Mouse (Mus musculus): ENCODE measurements around the gene Ppp2r3a. TPM values are rescaled to one million over a fixed set of nuclear protein-coding genes. Genes with fewer than 3 reads are reported as not detected.
A peak's percentile ranks its signal among the peaks of the same experiment; 100 is the strongest.

Gene Ppp2r3a
- polyA plus RNA-seq, 1 experiment = 0.67 TPM

DNA sequence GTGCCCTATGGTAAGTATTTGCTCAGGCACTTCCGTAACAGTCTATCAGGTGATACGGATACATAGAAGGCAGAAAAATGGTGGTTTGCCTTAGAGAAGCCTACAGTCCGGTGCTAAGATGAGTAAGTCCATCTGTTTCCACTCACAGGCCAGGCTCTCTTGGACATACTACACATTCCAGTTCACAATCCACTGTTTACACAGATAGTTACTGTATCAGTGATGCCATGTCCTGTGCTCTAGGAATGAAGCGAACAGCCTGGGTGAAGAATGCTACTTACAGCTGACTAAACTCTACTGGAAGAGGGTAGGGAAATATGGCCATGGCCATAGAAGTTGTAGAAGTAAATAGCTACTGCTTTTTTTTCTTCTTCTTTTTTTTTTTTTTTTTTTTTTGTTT, 138.3 kb downstream of the Ppp2r3a start:
- 85% methylated on average over 4 of the region's 4 CpGs for WGBS
- Histone ChIP-seq H3K36me3 (ENCODE audit: control insufficient read depth, insufficient read depth, low read length) (no peaks in the 10 kb centered on the region), H3K27ac (ENCODE audit: insufficient read depth, low read depth, low read length) (no peak overlapping the region), H3K4me3 (ENCODE audit: low read depth, low read length) (no peak overlapping the region), H3K4me1 (ENCODE audit: control insufficient read depth, insufficient read depth, insufficient read length, low read length) (peaks cover 2% of the 10 kb centered on the region; the same call in 1 of the 2 replicates), H3K27me3 (ENCODE audit: control insufficient read depth, insufficient read depth, low read length) (no peaks in the 10 kb centered on the region)
- TF ChIP-seq POLR2A (IDR thresholded peaks at IDR 0.05; ENCODE audit: low read depth, low read length) (no peak), CTCF (IDR thresholded peaks at IDR 0.05; ENCODE audit: extremely low read depth, insufficient read length, insufficient replicate concordance, low read depth, low read length) (no peak)

- Histone ChIP-seq H3K36me3 (ENCODE audit: control insufficient read depth, insufficient read depth, low read length) (peaks cover 5% of the 10 kb centered on the region; the same call in 1 of the 2 replicates), H3K27me3 (ENCODE audit: control insufficient read depth, insufficient read depth, low read length) (no peaks in the 10 kb centered on the region), H3K27ac (ENCODE audit: insufficient read depth, low read depth, low read length) (no peak overlapping the region), H3K4me1 (ENCODE audit: control insufficient read depth, insufficient read depth, insufficient read length, low read length) (peaks cover 2% of the 10 kb centered on the region; the same call in 1 of the 2 replicates), H3K4me3 (ENCODE audit: low read depth, low read length) (no peak overlapping the region)
- TF ChIP-seq POLR2A (IDR thresholded peaks at IDR 0.05; ENCODE audit: low read depth, low read length) (no peak), CTCF (IDR thresholded peaks at IDR 0.05; ENCODE audit: extremely low read depth, insufficient read length, insufficient replicate concordance, low read depth, low read length) (no peak)
- 9% methylated on average over 3 of the region's 3 CpGs for WGBS
Measured at GRCm38 (mm10) chr9:101110013-101110412, 141.6 kb downstream of the Ppp2r3a start.

DNA sequence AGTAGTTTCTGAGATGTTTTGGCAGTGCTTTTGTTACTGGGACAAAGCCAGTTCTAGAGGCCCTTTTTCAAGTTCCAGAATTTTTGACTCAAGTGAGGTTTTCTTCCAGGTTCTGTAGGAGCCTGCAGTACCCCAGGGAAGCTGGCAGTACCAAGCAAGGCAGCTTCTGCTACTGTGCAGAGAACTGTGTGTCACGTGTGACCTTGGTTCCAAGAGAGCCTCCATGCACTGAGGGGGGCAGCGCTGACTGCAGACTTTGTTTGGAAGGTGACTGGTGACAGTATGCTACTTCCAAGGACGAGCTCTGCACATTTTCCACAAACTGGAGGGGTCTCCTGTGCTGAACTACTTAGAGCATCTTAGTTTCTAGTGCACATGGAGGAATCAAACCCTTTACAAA, 144.2 kb downstream of the Ppp2r3a start:
- Histone ChIP-seq H3K27me3 (ENCODE audit: control insufficient read depth, insufficient read depth, low read length) (no peaks in the 10 kb centered on the region), H3K27ac (ENCODE audit: insufficient read depth, low read depth, low read length) (no peak overlapping the region), H3K36me3 (ENCODE audit: control insufficient read depth, insufficient read depth, low read length) (peaks cover 8% of the 10 kb centered on the region; the same call in 1 of the 2 replicates), H3K4me3 (ENCODE audit: low read depth, low read length) (no peak overlapping the region), H3K4me1 (ENCODE audit: control insufficient read depth, insufficient read depth, insufficient read length, low read length) (peaks cover 2% of the 10 kb centered on the region; the same call in 1 of the 2 replicates)
- 82% methylated on average over 3 of the region's 3 CpGs for WGBS
- TF ChIP-seq CTCF (IDR thresholded peaks at IDR 0.05; ENCODE audit: extremely low read depth, insufficient read length, insufficient replicate concordance, low read depth, low read length) (no peak), POLR2A (IDR thresholded peaks at IDR 0.05; ENCODE audit: low read depth, low read length) (no peak)

DNA sequence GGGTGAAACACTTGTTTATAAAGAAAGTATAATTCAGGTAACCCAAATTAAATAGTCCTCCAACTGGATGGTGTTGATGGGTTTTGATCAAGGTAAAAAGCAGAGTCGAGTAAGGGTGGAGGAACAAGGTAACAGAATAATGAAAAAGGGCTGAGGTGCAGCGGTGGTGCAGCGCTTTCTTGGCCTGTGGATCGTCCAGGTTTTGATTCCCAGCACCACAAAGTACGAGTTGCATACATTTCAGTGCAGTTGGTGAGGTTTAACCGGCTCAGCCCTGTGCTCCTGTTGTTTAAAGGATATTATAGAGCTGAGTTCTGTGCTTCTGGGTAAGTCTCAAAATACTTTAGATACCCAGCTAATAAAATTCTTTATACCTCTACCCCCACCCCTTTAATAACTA, 145.9 kb downstream of the Ppp2r3a start:
- 94% methylated on average over 6 of the region's 6 CpGs for WGBS
- peaks cover 20% of the 10 kb centered on the region for H3K36me3 ChIP-seq (ENCODE audit: control insufficient read depth, insufficient read depth, low read length)
- no peak for TF ChIP-seq CTCF (IDR thresholded peaks at IDR 0.05; ENCODE audit: extremely low read depth, insufficient read length, insufficient replicate concordance, low read depth, low read length)
- no peak for TF ChIP-seq POLR2A (IDR thresholded peaks at IDR 0.05; ENCODE audit: low read depth, low read length)
- H3K4me3 ChIP-seq (ENCODE audit: low read depth, low read length) = no peak overlapping the region
- H3K27ac ChIP-seq (ENCODE audit: insufficient read depth, low read depth, low read length) = no peak overlapping the region
- peaks cover 10% of the 10 kb centered on the region; the same call in 1 of the 2 replicates for H3K4me1 ChIP-seq (ENCODE audit: control insufficient read depth, insufficient read depth, insufficient read length, low read length)
- H3K27me3 ChIP-seq (ENCODE audit: control insufficient read depth, insufficient read depth, low read length) = no peaks in the 10 kb centered on the region

- TF ChIP-seq POLR2A (IDR thresholded peaks at IDR 0.05; ENCODE audit: low read depth, low read length) (no peak), CTCF (IDR thresholded peaks at IDR 0.05; ENCODE audit: extremely low read depth, insufficient read length, insufficient replicate concordance, low read depth, low read length) (no peak)
- Histone ChIP-seq H3K4me3 (ENCODE audit: low read depth, low read length) (no peak overlapping the region), H3K36me3 (ENCODE audit: control insufficient read depth, insufficient read depth, low read length) (peaks cover 23% of the 10 kb centered on the region), H3K27ac (ENCODE audit: insufficient read depth, low read depth, low read length) (no peak overlapping the region), H3K27me3 (ENCODE audit: control insufficient read depth, insufficient read depth, low read length) (no peaks in the 10 kb centered on the region), H3K4me1 (ENCODE audit: control insufficient read depth, insufficient read depth, insufficient read length, low read length) (peaks cover 9% of the 10 kb centered on the region; the same call in 1 of the 2 replicates)
- WGBS = 86% methylated on average over 11 of the region's 11 CpGs
Measured at GRCm38 (mm10) chr9:101104931-101105330, 146.7 kb downstream of the Ppp2r3a start.

- TF ChIP-seq POLR2A (IDR thresholded peaks at IDR 0.05; ENCODE audit: low read depth, low read length) (no peak), CTCF (IDR thresholded peaks at IDR 0.05; ENCODE audit: extremely low read depth, insufficient read length, insufficient replicate concordance, low read depth, low read length) (no peak)
- Histone ChIP-seq H3K4me3 (ENCODE audit: low read depth, low read length) (no peak overlapping the region), H3K4me1 (ENCODE audit: control insufficient read depth, insufficient read depth, insufficient read length, low read length) (peaks cover 15% of the 10 kb centered on the region; the same call in 1 of the 2 replicates), H3K27me3 (ENCODE audit: control insufficient read depth, insufficient read depth, low read length) (no peaks in the 10 kb centered on the region), H3K36me3 (ENCODE audit: control insufficient read depth, insufficient read depth, low read length) (peaks cover 23% of the 10 kb centered on the region), H3K27ac (ENCODE audit: insufficient read depth, low read depth, low read length) (no peak overlapping the region)
- WGBS = 34% methylated on average over 3 of the region's 3 CpGs
Measured at GRCm38 (mm10) chr9:101102288-101102687, 149.3 kb downstream of the Ppp2r3a start.

- Histone ChIP-seq H3K27me3 (ENCODE audit: control insufficient read depth, insufficient read depth, low read length) (no peaks in the 10 kb centered on the region), H3K4me3 (ENCODE audit: low read depth, low read length) (no peak overlapping the region), H3K27ac (ENCODE audit: insufficient read depth, low read depth, low read length) (peak overlapping the region; percentile 75), H3K36me3 (ENCODE audit: control insufficient read depth, insufficient read depth, low read length) (peaks cover 20% of the 10 kb centered on the region), H3K4me1 (ENCODE audit: control insufficient read depth, insufficient read depth, insufficient read length, low read length) (peaks cover 15% of the 10 kb centered on the region; the same call in 1 of the 2 replicates)
- WGBS = 41% methylated on average over 8 of the region's 8 CpGs
- TF ChIP-seq POLR2A (IDR thresholded peaks at IDR 0.05; ENCODE audit: low read depth, low read length) (no peak), CTCF (IDR thresholded peaks at IDR 0.05; ENCODE audit: extremely low read depth, insufficient read length, insufficient replicate concordance, low read depth, low read length) (no peak)
Measured at GRCm38 (mm10) chr9:101101547-101101946, 150.0 kb downstream of the Ppp2r3a start.
